Mouse (Mus musculus) myocyte (in vitro differentiated cells): ENCODE measurements at regions not wholly inside any gene's neighbourhood (a gene's known extent, or its start where the extent isn't known, plus 50 kb on each side); places are given as distances from the start of the nearest gene placed in this dataset.

ENCODE experiments used
- E2F4 ChIP-seq: IDR thresholded peaks from one replicate; pipeline ENCODE4 v1.6.1; 2011; ENCODE audit warnings: mild to moderate bottlenecking, control low read depth, moderate library complexity; ENCODE audit not compliant: insufficient read depth
- MAX ChIP-seq: IDR thresholded peaks from one replicate; pipeline ENCODE4 v1.6.1; 2011; ENCODE audit warnings: low read depth, mild to moderate bottlenecking, control low read depth
- POLR2A ChIP-seq: IDR thresholded peaks from one replicate; pipeline ENCODE4 v1.6.1; 2011; ENCODE audit warnings: low read depth, mild to moderate bottlenecking, control low read depth, moderate library complexity; ENCODE audit not compliant: insufficient read length
- POLR2AphosphoS2 ChIP-seq: IDR thresholded peaks from one replicate; pipeline ENCODE4 v1.6.1; 2011; ENCODE audit warnings: low read depth, control low read depth; ENCODE audit not compliant: insufficient read length
- TCF12 ChIP-seq: IDR thresholded peaks from one replicate; pipeline ENCODE4 v1.6.1; 2011; ENCODE audit warnings: mild to moderate bottlenecking, control low read depth; ENCODE audit not compliant: poor library complexity, insufficient read depth, severe bottlenecking
- TCF3 ChIP-seq: IDR thresholded peaks from one replicate; pipeline ENCODE4 v1.6.1; 2011; ENCODE audit warnings: low read depth, control low read depth; ENCODE audit not compliant: insufficient read length

DNA sequence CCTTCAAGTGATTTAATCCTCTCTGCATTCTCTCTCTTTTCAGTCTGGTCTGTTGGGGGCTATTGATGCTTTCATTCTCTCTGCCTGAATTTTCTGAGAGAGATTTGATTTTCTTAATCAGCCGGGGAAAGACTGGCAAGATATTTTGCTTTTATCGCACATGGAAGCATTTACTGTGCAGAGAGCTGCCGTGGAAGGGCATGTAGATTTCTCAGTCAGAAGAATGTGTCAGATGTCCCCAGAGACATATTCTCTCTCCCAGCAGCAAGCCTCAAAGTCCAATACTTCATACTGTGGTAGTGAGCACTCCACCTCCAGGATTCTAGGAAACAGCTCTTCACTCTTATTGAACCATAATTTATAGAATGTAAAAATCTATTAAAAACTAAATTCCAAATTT lies 103.7 kb upstream of the Fat4 start:
- TF ChIP-seq POLR2A (no peak), E2F4 (no peak), TCF3 (no peak), MAX (no peak), POLR2AphosphoS2 (no peak), TCF12 (no peak)
